Mouse (Mus musculus): ENCODE results near the gene Inpp5e. TPM values are rescaled to one million over a fixed set of nuclear protein-coding genes. Genes with fewer than 3 reads are reported as not detected.

Inpp5e gene
- total RNA-seq, 2 experiments from 2014 or later, result 22.2 to 25.1 TPM

GRCm38 (mm10) chr2:26354401-26354800 is 54.6 kb downstream of the Inpp5e start:
- no peak for TF ChIP-seq CTCF (conservative IDR thresholded peaks at IDR 0.05)

GRCm38 (mm10) chr2:26353066-26353980 is 55.7 kb downstream of the Inpp5e start:
- no peak for TF ChIP-seq CTCF (conservative IDR thresholded peaks at IDR 0.05)
- Histone ChIP-seq H3K4me3 (peak overlapping the region; percentile 75), H3K27ac (peak overlapping the region; percentile 92)
- DNase-seq (ENCODE audit: low spot score in 2 of 2), result no peak

More at GRCm38 (mm10) chr2:26354401-26354800, 54.6 kb downstream of the Inpp5e start:
- DNase-seq (ENCODE audit: low spot score in 2 of 2), result no peak
- Histone ChIP-seq H3K4me3 (no peak overlapping the region), H3K27ac (no peak overlapping the region)

GRCm38 (mm10) chr2:26352291-26352910 is 56.6 kb downstream of the Inpp5e start:
- peak overlapping the region; percentile 75 for H3K4me3 ChIP-seq
- peak; percentile 55 for TF ChIP-seq CTCF (conservative IDR thresholded peaks at IDR 0.05)
- DNase-seq (ENCODE audit: low spot score in 2 of 2), result no peak
- peak overlapping the region; percentile 92 for H3K27ac ChIP-seq

GRCm38 (mm10) chr2:26351358-26352290 is 57.4 kb downstream of the Inpp5e start, which contains the start of gene Dnlz:
Gene Dnlz (minus strand): TSS chr2:26352110.
- Histone ChIP-seq H3K4me3 (peak within 1 kb of the TSS; percentile 75), H3K27ac (peak within 1 kb of the TSS; percentile 92)
- TF ChIP-seq CTCF (conservative IDR thresholded peaks at IDR 0.05), result peak; percentile 84
- peak; percentile 92 to 96 for DNase-seq (ENCODE audit: low spot score in 2 of 2)

- peak overlapping the region; percentile 10; the same call in 1 of the 2 replicates for H3K27ac ChIP-seq
- no peak for TF ChIP-seq CTCF (conservative IDR thresholded peaks at IDR 0.05)
- no peak overlapping the region for H3K4me3 ChIP-seq
- DNase-seq (ENCODE audit: low spot score in 2 of 2), result no peak
Observed at GRCm38 (mm10) chr2:26348241-26348640, 60.8 kb downstream of the Inpp5e start.

Other genes starting within 250 kb of the Inpp5e start
- not detected for gene Lhx3, start 200.9 kb downstream of the Inpp5e start, total RNA-seq (2021)
- gene Qsox2, start 171.7 kb downstream of the Inpp5e start, total RNA-seq (2021), result 10 to 100 TPM; 25.3 to 25.7 TPM
- under 1 TPM; 0.59 to 0.76 TPM for gene Ccdc187, start 114.6 kb downstream of the Inpp5e start, total RNA-seq (2021)
- gene Gpsm1, start 93.7 kb downstream of the Inpp5e start, total RNA-seq (2021), result 10 to 100 TPM; 36.6 to 40.7 TPM
- gene Dnlz, start 57.1 kb downstream of the Inpp5e start, total RNA-seq (2021), result 10 to 100 TPM; 26.5 to 27.2 TPM
- gene Card9, start 48.3 kb downstream of the Inpp5e start, total RNA-seq (2021), result 1 to 10 TPM; 1.5 to 2.1 TPM
- gene Snapc4, start 28.6 kb downstream of the Inpp5e start, total RNA-seq (2021), result 10 to 100 TPM; 72.5 to 88.9 TPM
- gene Entr1, start 19.9 kb downstream of the Inpp5e start, total RNA-seq (2021), result 100 to 1,000 TPM; 159 to 168 TPM
- 100 to 1,000 TPM in 1 of 2 experiments, 10 to 100 TPM in 1; 89.2 to 100 TPM for gene Pmpca, start 19.9 kb downstream of the Inpp5e start, total RNA-seq (2021)
- gene Sec16a, start 36.0 kb upstream of the Inpp5e start, total RNA-seq (2021), result 10 to 100 TPM; 49.3 to 51.3 TPM
- 10 to 100 TPM; 32.7 to 35.7 TPM for gene Notch1, start 107.5 kb upstream of the Inpp5e start, total RNA-seq (2021)
- 10 to 100 TPM; 72.2 to 74.3 TPM for gene Egfl7, start 170.8 kb upstream of the Inpp5e start, total RNA-seq (2021)
- gene Gm20532, start 177.4 kb upstream of the Inpp5e start, total RNA-seq (2021), result not detected
- 1 to 10 TPM; 1.6 to 2.5 TPM for gene Agpat2, start 195.2 kb upstream of the Inpp5e start, total RNA-seq (2021)
- gene Fam69b, start 219.3 kb upstream of the Inpp5e start, total RNA-seq (2021), result 10 to 100 TPM; 70.3 to 72.6 TPM